Mouse (Mus musculus) midbrain, postnatal 0 days (tissue): ENCODE measurements around the gene Cdk5r1. TPM values are rescaled to one million over a fixed set of nuclear protein-coding genes. Genes with fewer than 3 reads are reported as not detected.

Source experiments
- ATAC-seq: fragments of 200-750 bp; cut with Nextera tagmentation; 2 replicates; pipeline ENCODE4 v1.8.0; 2017; ENCODE audit warnings: moderate number of reproducible peaks, mild to moderate bottlenecking, moderate TSS enrichment, moderate library complexity; ENCODE audit not compliant: low FRiP score
- DNase-seq: peaks from one replicate; pipeline ENCODE4 v3.0.0-alpha.2; 2015; ENCODE audit warnings: low spot score
- H3K27ac ChIP-seq: fragments of 300-500 bp; sonication (generic); 2 replicates; pipeline ENCODE4 v1.5.1; 2014; ENCODE audit warnings: low read depth, mild to moderate bottlenecking, low read length, mixed read lengths
- H3K27me3 ChIP-seq: fragments of 300-500 bp; sonication (generic); 2 replicates; pipeline ENCODE4 v1.6.1; 2014; ENCODE audit warnings: low read length, control low read depth, mixed read lengths; ENCODE audit not compliant: insufficient read depth
- H3K36me3 ChIP-seq: fragments of 300-500 bp; sonication (generic); 2 replicates; pipeline ENCODE4 v1.6.1; 2014; ENCODE audit warnings: low read length, control low read depth, mixed read lengths; ENCODE audit not compliant: insufficient read depth
- H3K4me1 ChIP-seq: fragments of 300-500 bp; sonication (generic); 2 replicates; pipeline ENCODE4 v1.6.1; 2014; ENCODE audit warnings: mild to moderate bottlenecking, control low read depth, antibody characterized with exemption, low read length, mixed read lengths; ENCODE audit not compliant: insufficient read depth
- H3K4me2 ChIP-seq: fragments of 300-500 bp; sonication (generic); 2 replicates; pipeline ENCODE4 v1.6.1; 2014; ENCODE audit warnings: low read depth, mild to moderate bottlenecking, low read length, mixed read lengths; ENCODE audit not compliant: poor library complexity, severe bottlenecking
- H3K4me3 ChIP-seq: fragments of 300-500 bp; sonication (generic); 2 replicates; pipeline ENCODE4 v1.5.1; 2014; ENCODE audit warnings: low read depth, mild to moderate bottlenecking, low read length, moderate library complexity
- H3K9ac ChIP-seq: fragments of 300-500 bp; sonication (generic); replicated peaks from 2 replicates; pipeline ENCODE4 v1.6.1; 2014; ENCODE audit warnings: mild to moderate bottlenecking, low read length, moderate library complexity, mixed read lengths; ENCODE audit not compliant: poor library complexity, severe bottlenecking
- H3K9me3 ChIP-seq: fragments of 300-500 bp; sonication (generic); 2 replicates; pipeline ENCODE4 v1.6.1; 2016; ENCODE audit warnings: low read length, control low read depth
- CTCF ChIP-seq: IDR thresholded peaks from 2 replicates; pipeline ENCODE4 v1.5.1; 2016; ENCODE audit warnings: antibody characterized with exemption, mild to moderate bottlenecking
- WGBS: fragments of 180-500 bp; shearing (Covaris S2); extraction: QIAGEN DNeasy Blood & Tissue Kit; methylation state at CpG from one replicate; pipeline ENCODE4 v1.1.7; 2014; 5-methylcytosine and 5-hydroxymethylcytosine counted together
- polyA plus RNA-seq: library from polyadenylated mRNA; unstranded; fragments of >200 nt; fragmentation: Nextera tagmentation; extraction: Ambion mirVana; gene quantifications from 2 replicates; pipeline ENCODE4 v1.2.1, GENCODE M21; 2015
- total RNA-seq: library from RNA; depleted of rRNA; stranded (reverse); fragments of >200 nt; gene quantifications from 2 replicates; pipeline ENCODE4 v1.2.3, GENCODE M21; 2014

Gene Cdk5r1
- total and polyA plus RNA-seq, 2 experiments from 2014 or later, result 85.2 to 420 TPM

DNA sequence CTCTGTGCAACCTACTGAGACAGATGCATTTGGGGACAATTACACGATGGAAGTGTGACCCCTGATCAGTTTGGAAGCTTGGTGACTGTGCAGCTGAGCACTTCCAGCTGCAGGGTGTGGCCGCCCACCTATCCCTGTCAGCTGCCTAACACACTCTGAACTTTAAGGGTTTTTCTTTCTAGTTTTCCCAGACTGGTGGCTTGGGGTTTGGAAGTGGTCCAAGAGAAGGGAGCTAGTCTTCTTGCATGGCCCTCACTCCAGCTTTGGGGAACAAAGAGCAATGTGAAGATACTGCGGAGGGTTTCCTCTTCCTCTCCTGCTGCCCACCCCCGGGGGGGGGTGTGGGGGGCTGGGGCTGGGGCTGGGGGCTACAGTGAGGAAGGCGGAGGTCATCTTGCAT is 2.6 kb downstream of the Cdk5r1 start:
- Histone ChIP-seq H3K36me3 (peaks cover 3% of the 10 kb centered on the region; the same call in 1 of the 2 replicates), H3K4me1 (peaks cover 24% of the 10 kb centered on the region; the same call in 1 of the 2 replicates), H3K9me3 (no peaks in the 10 kb centered on the region), H3K9ac (peak overlapping the region; percentile 93), H3K4me2 (peak overlapping the region; percentile 91), H3K27ac (peak overlapping the region; percentile 75), H3K27me3 (no peaks in the 10 kb centered on the region), H3K4me3 (peak overlapping the region; percentile 89)
- 32% methylated on average over 5 of the region's 5 CpGs for WGBS
- DNase-seq, result no peak
- no peak for ATAC-seq
- no peak for TF ChIP-seq CTCF

DNA sequence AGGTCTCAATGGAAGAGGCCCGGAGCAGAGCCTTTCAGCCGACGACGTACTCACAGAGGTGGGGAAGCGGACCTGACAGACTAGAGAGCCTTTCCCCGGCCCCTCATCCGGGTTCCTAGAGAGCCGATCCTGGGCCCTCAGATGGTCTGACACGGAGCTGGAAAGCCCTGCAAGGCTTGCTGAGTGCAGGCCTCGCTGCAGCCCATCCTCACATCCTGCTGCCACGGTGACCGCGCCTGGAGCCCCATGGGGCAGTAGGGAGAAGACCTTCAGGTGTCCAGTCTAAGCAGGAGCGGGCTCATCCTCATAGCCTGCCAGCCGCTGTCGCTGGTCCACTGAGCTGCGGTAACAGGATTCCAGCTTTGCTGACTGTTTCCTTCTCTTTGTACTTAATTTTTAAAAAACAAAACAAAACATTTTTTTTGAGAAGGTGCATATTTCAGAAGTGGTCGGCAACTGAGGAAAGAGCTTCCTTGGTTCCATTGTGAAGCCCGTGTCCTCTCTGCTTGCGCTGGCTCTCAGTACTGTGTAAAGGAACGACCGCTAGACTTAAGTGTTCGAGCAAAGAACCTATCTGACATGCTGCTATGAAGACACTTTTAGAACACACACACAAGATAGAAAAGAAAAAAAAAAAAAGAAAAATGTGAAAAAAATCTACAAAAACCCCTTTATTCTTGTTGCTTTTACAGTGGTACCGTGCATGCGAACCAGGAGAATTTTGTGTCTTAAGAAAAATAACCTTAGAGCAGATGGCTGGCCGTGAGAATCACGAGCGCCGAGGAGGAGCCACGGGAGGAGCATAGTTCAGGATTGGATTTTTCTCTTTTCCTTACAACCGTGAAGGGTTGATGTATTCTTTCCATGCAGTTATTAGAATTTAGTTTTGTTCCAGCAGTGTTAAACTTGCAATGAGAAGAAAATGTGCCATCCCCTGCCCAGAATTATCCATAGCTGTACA is 3.4 kb downstream of the Cdk5r1 start:
- Histone ChIP-seq H3K4me1 (peaks cover 31% of the 10 kb centered on the region), H3K4me2 (peak overlapping the region; percentile 91), H3K36me3 (peaks cover 3% of the 10 kb centered on the region; the same call in 1 of the 2 replicates), H3K4me3 (peak overlapping the region; percentile 89), H3K9me3 (no peaks in the 10 kb centered on the region), H3K27ac (peak overlapping the region; percentile 75), H3K27me3 (no peaks in the 10 kb centered on the region), H3K9ac (peak overlapping the region; percentile 93)
- no peak for DNase-seq
- ATAC-seq, result no peak
- 30% methylated on average over 31 of the region's 31 CpGs for WGBS
- TF ChIP-seq CTCF, result no peak

DNA sequence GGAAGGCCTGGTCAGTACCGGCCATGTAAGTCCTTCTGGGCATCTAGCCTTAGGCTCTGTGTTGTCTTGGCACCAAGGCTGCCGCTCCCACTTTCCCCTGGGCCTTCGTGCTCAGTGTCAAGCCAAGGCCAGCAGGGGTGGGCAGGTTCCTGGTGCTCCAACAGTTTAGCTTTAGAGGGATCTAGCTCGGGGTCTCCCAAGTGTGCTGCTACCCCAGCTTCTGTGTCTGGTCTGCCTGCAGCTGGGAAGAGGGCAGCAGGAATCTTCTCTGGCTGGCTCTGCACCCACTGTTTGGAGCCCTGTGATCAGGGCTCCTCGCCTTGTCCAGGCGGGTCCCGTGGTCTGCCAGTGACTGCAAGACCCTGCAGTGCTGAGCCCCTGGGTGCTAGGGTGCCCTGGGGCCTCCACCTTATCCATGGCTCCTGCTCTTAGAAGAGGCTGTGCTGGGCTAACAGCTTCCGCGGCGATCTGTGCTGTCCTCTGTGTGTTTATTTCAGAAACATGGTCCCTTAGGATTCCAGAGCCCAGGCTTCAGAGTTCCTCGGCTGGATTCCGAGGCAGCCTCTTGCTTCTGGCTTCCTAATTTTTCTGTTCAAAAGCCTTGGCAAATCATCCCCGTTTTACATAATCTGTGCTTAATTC is 4.7 kb downstream of the Cdk5r1 start:
- H3K4me1 ChIP-seq, result peaks cover 41% of the 10 kb centered on the region
- no peak for ATAC-seq

DNA sequence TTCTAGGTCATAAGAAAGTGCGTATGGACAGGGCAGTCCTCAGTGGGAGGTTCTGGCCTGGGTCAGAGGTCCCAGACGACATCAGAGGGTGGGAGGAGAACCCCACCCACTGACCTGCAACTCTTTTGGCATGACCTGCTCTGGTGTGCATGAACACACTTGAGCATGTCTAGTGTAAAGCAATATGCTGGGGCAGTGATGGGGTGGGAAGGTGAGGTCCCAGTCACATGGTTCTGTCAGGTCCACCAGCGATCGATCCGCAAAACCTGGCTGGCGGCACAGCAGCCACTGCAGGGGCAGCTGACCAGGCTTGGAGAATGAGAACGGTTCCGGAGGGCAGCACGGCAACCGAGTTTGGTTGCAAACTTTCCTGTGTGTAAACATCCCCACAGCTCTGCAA is 5.5 kb downstream of the Cdk5r1 start:
- peaks cover 3% of the 10 kb centered on the region; the same call in 1 of the 2 replicates for H3K36me3 ChIP-seq
- peak overlapping the region; percentile 91 for H3K4me2 ChIP-seq
- no peak overlapping the region for H3K27ac ChIP-seq
- no peak overlapping the region for H3K9ac ChIP-seq
- H3K9me3 ChIP-seq, result no peaks in the 10 kb centered on the region
- WGBS, result 64% methylated on average over 10 of the region's 10 CpGs
- peaks cover 41% of the 10 kb centered on the region for H3K4me1 ChIP-seq
- no peak for TF ChIP-seq CTCF
- no peak for ATAC-seq
- H3K4me3 ChIP-seq, result peak overlapping the region; percentile 89; the same call in 1 of the 2 replicates
- DNase-seq, result no peak
- H3K27me3 ChIP-seq, result no peaks in the 10 kb centered on the region

More for the DNA sequence above, 4.7 kb downstream of the Cdk5r1 start:
- Histone ChIP-seq H3K9ac (peak overlapping the region; percentile 59), H3K36me3 (peaks cover 3% of the 10 kb centered on the region; the same call in 1 of the 2 replicates), H3K9me3 (no peaks in the 10 kb centered on the region), H3K27ac (peak overlapping the region; percentile 55), H3K4me3 (peak overlapping the region; percentile 89), H3K4me2 (peak overlapping the region; percentile 91), H3K27me3 (no peaks in the 10 kb centered on the region)
- no peak for DNase-seq
- TF ChIP-seq CTCF, result no peak
- 39% methylated on average over 13 of the region's 13 CpGs for WGBS

DNA sequence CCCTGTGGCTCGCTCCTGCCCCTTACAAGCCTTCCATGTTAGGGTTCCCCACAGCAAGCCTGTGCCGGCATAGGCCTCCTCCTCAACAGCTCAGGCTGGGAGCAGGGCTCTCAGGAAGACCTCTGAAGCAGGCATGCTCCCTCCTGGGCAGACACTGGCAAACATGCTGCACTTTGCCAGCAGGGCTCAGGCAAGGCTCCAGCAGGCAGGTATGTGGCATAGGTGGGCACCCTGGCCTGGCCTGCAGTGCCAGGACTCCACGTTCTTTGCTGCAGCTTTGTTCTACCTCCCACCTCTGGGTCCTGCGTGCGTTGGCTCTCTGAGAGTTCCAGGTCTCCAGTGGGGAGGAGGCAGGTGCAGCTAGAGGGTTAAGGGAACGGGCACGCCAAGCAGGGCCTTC is 6.1 kb downstream of the Cdk5r1 start:
- Histone ChIP-seq H3K4me1 (peaks cover 41% of the 10 kb centered on the region), H3K36me3 (peaks cover 3% of the 10 kb centered on the region; the same call in 1 of the 2 replicates), H3K9ac (peak overlapping the region; percentile 50; the same call in 1 of the 2 replicates), H3K27ac (peak overlapping the region; percentile 58), H3K9me3 (no peaks in the 10 kb centered on the region), H3K4me3 (peak overlapping the region; percentile 12; the same call in 1 of the 2 replicates), H3K4me2 (peak overlapping the region; percentile 91), H3K27me3 (no peaks in the 10 kb centered on the region)
- no peak for TF ChIP-seq CTCF
- 66% methylated on average over 7 of the region's 7 CpGs for WGBS
- DNase-seq (no peak), ATAC-seq (no peak)
